Mouse (Mus musculus) cerebellum, adult 2 months (tissue): ENCODE data around the gene Cdk5r1.

Experiments used
- CTCF ChIP-seq: fragments of 200-500 bp; IDR thresholded peaks from 2 replicates; pipeline ENCODE4 v1.5.1; 2011; ENCODE audit warnings: low read depth, mild to moderate bottlenecking, control low read depth, low read length, moderate library complexity, borderline replicate concordance; ENCODE audit not compliant: insufficient read depth
- POLR2A ChIP-seq: fragments of 200-500 bp; IDR thresholded peaks from 2 replicates; pipeline ENCODE4 v1.6.1; 2011; ENCODE audit warnings: low read length, control low read depth, borderline replicate concordance; ENCODE audit not compliant: insufficient read depth

DNA sequence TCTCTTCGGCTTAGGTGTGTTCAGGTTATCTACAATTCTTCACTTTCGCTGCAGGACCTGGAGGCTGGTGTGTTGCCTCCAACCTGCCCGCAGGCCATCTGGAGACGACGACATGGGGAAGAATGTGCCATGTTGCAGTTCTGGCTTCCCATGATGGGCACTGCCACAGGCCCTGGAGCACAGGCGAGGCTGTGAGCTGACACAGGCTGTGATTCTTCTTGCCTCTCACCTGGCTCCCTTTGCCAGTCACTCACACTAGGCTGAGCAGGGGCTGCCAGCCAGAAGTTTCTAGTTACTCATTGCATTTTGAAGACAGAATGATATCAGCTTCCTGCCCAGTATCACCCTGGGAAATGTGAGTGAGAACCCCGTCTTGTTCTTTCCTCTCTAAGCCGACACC, 52.3 kb downstream of the Cdk5r1 start:
- TF ChIP-seq CTCF (no peak), POLR2A (no peak)
